Mouse (Mus musculus) hindbrain, embryonic 14.5 days (tissue): ENCODE measurements around the gene Pik3r1. TPM values are rescaled to one million over a fixed set of nuclear protein-coding genes. Genes with fewer than 3 reads are reported as not detected.

Experiments
- ATAC-seq: fragments of 200-750 bp; cut with Nextera tagmentation; 2 replicates; pipeline ENCODE4 v1.8.0; 2017; ENCODE audit warnings: moderate number of reproducible peaks, mild to moderate bottlenecking, moderate TSS enrichment, moderate library complexity; ENCODE audit not compliant: low FRiP score
- DNase-seq: peaks from one replicate; pipeline ENCODE4 v3.0.0-alpha.2; 2015; ENCODE audit warnings: low spot score
- H3K27ac ChIP-seq: fragments of 300-500 bp; sonication (generic); 2 replicates; pipeline ENCODE4 v1.5.1; 2014; ENCODE audit warnings: mild to moderate bottlenecking, moderate library complexity
- H3K27me3 ChIP-seq: fragments of 300-500 bp; sonication (generic); 2 replicates; pipeline ENCODE4 v1.6.1; 2014; ENCODE audit warnings: mild to moderate bottlenecking, low read length, mixed read lengths; ENCODE audit not compliant: control insufficient read depth, insufficient read depth
- H3K36me3 ChIP-seq: fragments of 300-500 bp; sonication (generic); replicated peaks from 2 replicates; pipeline ENCODE4 v1.6.1; 2014; ENCODE audit not compliant: control insufficient read depth, insufficient read depth
- H3K4me1 ChIP-seq: fragments of 300-500 bp; sonication (generic); replicated peaks from 2 replicates; pipeline ENCODE4 v1.6.1; 2014; ENCODE audit warnings: antibody characterized with exemption, low read length, mixed read lengths; ENCODE audit not compliant: control insufficient read depth, insufficient read depth
- H3K4me2 ChIP-seq: fragments of 300-500 bp; sonication (generic); replicated peaks from 2 replicates; pipeline ENCODE4 v1.6.1; 2014; ENCODE audit warnings: mild to moderate bottlenecking, moderate library complexity
- H3K4me3 ChIP-seq: fragments of 300-500 bp; sonication (generic); replicated peaks from 2 replicates; pipeline ENCODE4 v1.5.1; 2014; ENCODE audit warnings: mild to moderate bottlenecking, low read length
- H3K9ac ChIP-seq: fragments of 300-500 bp; sonication (generic); 2 replicates; pipeline ENCODE4 v1.6.1; 2014
- H3K9me3 ChIP-seq: fragments of 300-500 bp; sonication (generic); 2 replicates; pipeline ENCODE4 v1.6.1; 2016; ENCODE audit warnings: low read length; ENCODE audit not compliant: control insufficient read depth
- WGBS: fragments of 180-500 bp; shearing (Covaris S2); extraction: QIAGEN DNeasy Blood & Tissue Kit; methylation state at CpG from one replicate; pipeline ENCODE4 v1.1.7; 2014; 5-methylcytosine and 5-hydroxymethylcytosine counted together
- polyA plus RNA-seq: library from polyadenylated mRNA; unstranded; fragments of >200 nt; fragmentation: Nextera tagmentation; extraction: Ambion mirVana; gene quantifications from 2 replicates; pipeline ENCODE4 v1.2.1, GENCODE M21; 2014

Pik3r1 gene
- polyA plus RNA-seq, 1 experiment from 2014 or later = 94.5 TPM

- ATAC-seq (no peak), DNase-seq (no peak)
- WGBS = 87% methylated on average over 7 of the region's 7 CpGs
- no peaks in the 10 kb centered on the region for H3K36me3 ChIP-seq
- no peak overlapping the region for H3K4me2 ChIP-seq
- H3K9me3 ChIP-seq = no peaks in the 10 kb centered on the region
- no peak overlapping the region for H3K9ac ChIP-seq
- no peak overlapping the region for H3K4me3 ChIP-seq
- H3K4me1 ChIP-seq = 0 out of 2 replicates have a peak, but pooled peaks cover 11% of the 10 kb centered on the region
- H3K27ac ChIP-seq = no peak overlapping the region
- H3K27me3 ChIP-seq = no peaks in the 10 kb centered on the region
Measured at GRCm38 (mm10) chr13:101734227-101734626, 33.8 kb downstream of the Pik3r1 start.

- no peaks in the 10 kb centered on the region for H3K27me3 ChIP-seq
- no peak overlapping the region for H3K9ac ChIP-seq
- H3K4me1 ChIP-seq = 0 out of 2 replicates have a peak, but pooled peaks cover 11% of the 10 kb centered on the region
- H3K36me3 ChIP-seq = no peaks in the 10 kb centered on the region
- H3K27ac ChIP-seq = no peak overlapping the region
- H3K4me3 ChIP-seq = no peak overlapping the region
- WGBS = 86% methylated on average over 10 of the region's 10 CpGs
- no peak for ATAC-seq
- no peak overlapping the region for H3K4me2 ChIP-seq
- H3K9me3 ChIP-seq = no peaks in the 10 kb centered on the region
- DNase-seq = no peak
Measured at GRCm38 (mm10) chr13:101732675-101733074, 35.3 kb downstream of the Pik3r1 start.

GRCm38 (mm10) chr13:101731777-101732176 is 36.2 kb downstream of the Pik3r1 start:
- no peak for DNase-seq
- 80% methylated on average over 7 of the region's 7 CpGs for WGBS
- Histone ChIP-seq H3K9ac (no peak overlapping the region), H3K27ac (no peak overlapping the region), H3K4me1 (0 out of 2 replicates have a peak, but pooled peaks cover 11% of the 10 kb centered on the region), H3K4me2 (no peak overlapping the region), H3K36me3 (no peaks in the 10 kb centered on the region), H3K27me3 (no peaks in the 10 kb centered on the region), H3K9me3 (no peaks in the 10 kb centered on the region), H3K4me3 (no peak overlapping the region)
- ATAC-seq = no peak

GRCm38 (mm10) chr13:101730351-101730750 is 37.7 kb downstream of the Pik3r1 start:
- no peak overlapping the region for H3K9ac ChIP-seq
- H3K4me3 ChIP-seq = no peak overlapping the region
- no peak overlapping the region for H3K27ac ChIP-seq
- H3K4me2 ChIP-seq = no peak overlapping the region
- 0 out of 2 replicates have a peak, but pooled peaks cover 11% of the 10 kb centered on the region for H3K4me1 ChIP-seq
- no peaks in the 10 kb centered on the region for H3K9me3 ChIP-seq
- ATAC-seq (no peak), DNase-seq (no peak)
- H3K36me3 ChIP-seq = no peaks in the 10 kb centered on the region
- WGBS = 84% methylated on average over 8 of the region's 8 CpGs
- H3K27me3 ChIP-seq = no peaks in the 10 kb centered on the region

GRCm38 (mm10) chr13:101729248-101730055 is 38.6 kb downstream of the Pik3r1 start:
- no peak overlapping the region for H3K27ac ChIP-seq
- ATAC-seq (peak; percentile 31; the same call in 1 of the 2 replicates), DNase-seq (no peak)
- H3K36me3 ChIP-seq = no peaks in the 10 kb centered on the region
- 49% methylated on average over 4 of the region's 4 CpGs for WGBS
- no peaks in the 10 kb centered on the region for H3K27me3 ChIP-seq
- H3K9ac ChIP-seq = no peak overlapping the region
- H3K9me3 ChIP-seq = no peaks in the 10 kb centered on the region
- H3K4me1 ChIP-seq = 0 out of 2 replicates have a peak, but pooled peaks cover 11% of the 10 kb centered on the region
- H3K4me3 ChIP-seq = no peak overlapping the region
- no peak overlapping the region for H3K4me2 ChIP-seq

GRCm38 (mm10) chr13:101728816-101729215 is 39.2 kb downstream of the Pik3r1 start:
- ATAC-seq = no peak
- no peak overlapping the region for H3K27ac ChIP-seq
- WGBS = 67% methylated on average over 7 of the region's 7 CpGs

GRCm38 (mm10) chr13:101728300-101728699 is 39.7 kb downstream of the Pik3r1 start:
- Histone ChIP-seq H3K9ac (no peak overlapping the region), H3K9me3 (no peaks in the 10 kb centered on the region), H3K4me2 (no peak overlapping the region), H3K27me3 (no peaks in the 10 kb centered on the region), H3K36me3 (no peaks in the 10 kb centered on the region), H3K4me1 (0 out of 2 replicates have a peak, but pooled peaks cover 11% of the 10 kb centered on the region), H3K27ac (no peak overlapping the region), H3K4me3 (no peak overlapping the region)
- 85% methylated on average over 3 of the region's 3 CpGs for WGBS
- no peak for ATAC-seq
- no peak for DNase-seq

More at GRCm38 (mm10) chr13:101728816-101729215, 39.2 kb downstream of the Pik3r1 start:
- Histone ChIP-seq H3K36me3 (no peaks in the 10 kb centered on the region), H3K4me1 (0 out of 2 replicates have a peak, but pooled peaks cover 11% of the 10 kb centered on the region), H3K4me2 (no peak overlapping the region), H3K9ac (no peak overlapping the region), H3K9me3 (no peaks in the 10 kb centered on the region), H3K4me3 (no peak overlapping the region), H3K27me3 (no peaks in the 10 kb centered on the region)
- peak; percentile 62 for DNase-seq

- DNase-seq (no peak), ATAC-seq (no peak)
- WGBS = 81% methylated on average over 5 of the region's 5 CpGs
- no peaks in the 10 kb centered on the region for H3K36me3 ChIP-seq
- no peak overlapping the region for H3K4me2 ChIP-seq
- no peak overlapping the region for H3K4me3 ChIP-seq
- 0 out of 2 replicates have a peak, but pooled peaks cover 11% of the 10 kb centered on the region for H3K4me1 ChIP-seq
- no peak overlapping the region for H3K27ac ChIP-seq
- H3K9ac ChIP-seq = no peak overlapping the region
- H3K27me3 ChIP-seq = no peaks in the 10 kb centered on the region
- H3K9me3 ChIP-seq = no peaks in the 10 kb centered on the region
Measured at GRCm38 (mm10) chr13:101727837-101728236, 40.2 kb downstream of the Pik3r1 start.

- no peak overlapping the region for H3K4me2 ChIP-seq
- H3K36me3 ChIP-seq = no peaks in the 10 kb centered on the region
- 0 out of 2 replicates have a peak, but pooled peaks cover 11% of the 10 kb centered on the region for H3K4me1 ChIP-seq
- DNase-seq (no peak), ATAC-seq (no peak)
- H3K27ac ChIP-seq = no peak overlapping the region
- H3K9ac ChIP-seq = no peak overlapping the region
- H3K27me3 ChIP-seq = no peaks in the 10 kb centered on the region
- 91% methylated on average over 3 of the region's 3 CpGs for WGBS
- no peak overlapping the region for H3K4me3 ChIP-seq
- H3K9me3 ChIP-seq = no peaks in the 10 kb centered on the region
Measured at GRCm38 (mm10) chr13:101726922-101727321, 41.1 kb downstream of the Pik3r1 start.
